8 mouse cellular contexts compared by ENCODE assay signal in the genomic region with DNA sequence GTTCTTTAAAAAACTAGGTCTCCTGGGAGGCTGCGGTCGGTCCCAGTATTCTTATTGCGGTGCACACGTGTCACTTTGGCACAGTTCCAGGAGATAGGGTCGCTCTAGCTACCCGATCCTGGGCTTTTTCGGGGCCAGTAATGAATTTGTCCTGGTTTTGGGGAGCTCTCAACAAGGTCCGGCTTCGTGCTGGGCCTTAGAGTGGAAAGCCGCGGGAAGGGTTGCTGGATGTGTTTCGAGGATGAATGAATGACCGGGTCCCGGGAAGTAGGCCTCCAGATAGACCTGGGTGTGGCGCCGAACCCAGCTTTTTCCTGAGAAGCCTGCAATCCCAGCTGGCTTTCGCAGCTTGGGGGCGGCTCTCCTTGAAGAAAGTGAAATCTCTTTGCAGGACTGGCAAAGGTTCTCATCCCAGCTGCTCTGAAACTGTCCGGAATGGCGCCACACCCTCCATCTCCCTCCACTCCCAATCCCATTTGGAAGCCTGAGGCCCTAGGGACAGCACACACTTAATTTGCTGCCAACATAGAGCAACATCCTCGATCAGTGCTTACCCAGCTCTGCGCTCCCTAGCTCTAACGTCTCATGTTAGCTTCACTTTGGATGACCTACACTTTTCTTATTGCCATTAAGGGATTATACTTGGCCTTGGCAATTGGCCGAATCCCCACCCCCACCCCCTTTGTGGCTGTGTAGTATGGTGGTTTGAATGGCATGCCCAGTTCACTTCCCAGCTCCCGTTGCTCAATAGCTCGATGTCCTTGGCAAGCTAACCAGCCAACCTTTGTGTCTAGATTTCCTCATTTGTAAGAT. TPM values are rescaled to one million over a fixed set of nuclear protein-coding genes. Genes with fewer than 3 reads are reported as not detected.
A peak's percentile ranks its signal among the peaks of the same experiment; 100 is the strongest.
DNase-seq lines count a peak whose midpoint lies in the region; ATAC-seq and TF ChIP-seq lines count a peak whose summit lies in the region.

No protein-coding gene starts in this region.

- no peak for DNase-seq in CH12.LX (ENCODE audit: extremely low read depth)
- DNase-seq in adrenal gland, adult (ENCODE audit: inconsistent age in 2 of 2, low spot score in 1 of 2), result peak; percentile 48 to 86
- no peak for DNase-seq in heart, embryonic 10.5 days (ENCODE audit: low spot score)
- DNase-seq in lung, postnatal 14 days, result peak; percentile 40
- DNase-seq in right cerebral cortex, postnatal 14 days, result peak; percentile 22
- no peak for DNase-seq in natural killer cell, adult 2 months (ENCODE audit: low spot score in 2 of 2)

- H3K27me3 ChIP-seq in CH12.LX (replicated peaks), result no peaks in the 10 kb centered on the region
- no peaks in the 10 kb centered on the region for H3K27me3 ChIP-seq in embryonic facial prominence, embryonic 13.5 days
- H3K27me3 ChIP-seq in heart, embryonic 10.5 days (ENCODE audit: insufficient read depth, poor library complexity, severe bottlenecking), result no peaks in the 10 kb centered on the region
- H3K27me3 ChIP-seq in kidney, embryonic 15.5 days, result no peaks in the 10 kb centered on the region

- H3K4me3 ChIP-seq in CH12.LX (replicated peaks in 1 of 3; ENCODE audit: low read depth in 2 of 3, low read length in 2 of 3, poor library complexity in 1 of 3), result peak overlapping the region; percentile 65 to 93 (median 89)
- H3K4me3 ChIP-seq in embryonic facial prominence, embryonic 13.5 days, result peak overlapping the region; percentile 97
- peak overlapping the region; percentile 98 for H3K4me3 ChIP-seq in heart, embryonic 10.5 days
- H3K4me3 ChIP-seq in kidney, embryonic 15.5 days (replicated peaks), result peak overlapping the region; percentile 100

- H3K4me1 ChIP-seq in CH12.LX (ENCODE audit: control insufficient read depth in 1 of 2, insufficient read depth in 2 of 2), result peaks cover 2 to 29% of the 10 kb centered on the region in 2 experiments; a peak in 2 of 4 replicates
- H3K4me1 ChIP-seq in embryonic facial prominence, embryonic 13.5 days, result peaks cover 13% of the 10 kb centered on the region
- peaks cover 7% of the 10 kb centered on the region; the same call in 1 of the 2 replicates for H3K4me1 ChIP-seq in heart, embryonic 10.5 days
- H3K4me1 ChIP-seq in kidney, embryonic 15.5 days, result peaks cover 14% of the 10 kb centered on the region

- H3K9me3 ChIP-seq in CH12.LX (replicated peaks; ENCODE audit: low read length), result no peaks in the 10 kb centered on the region
- H3K9me3 ChIP-seq in embryonic facial prominence, embryonic 13.5 days, result no peaks in the 10 kb centered on the region
- H3K9me3 ChIP-seq in heart, embryonic 10.5 days, result no peaks in the 10 kb centered on the region
- H3K9me3 ChIP-seq in kidney, embryonic 15.5 days (replicated peaks), result no peaks in the 10 kb centered on the region

- H3K36me3 ChIP-seq in CH12.LX (replicated peaks in 1 of 2; ENCODE audit: control insufficient read depth in 1 of 2, insufficient read depth in 1 of 2, low read length in 1 of 2), result peaks cover 33 to 44% of the 10 kb centered on the region in 2 experiments
- H3K36me3 ChIP-seq in embryonic facial prominence, embryonic 13.5 days, result peaks cover 36% of the 10 kb centered on the region
- H3K36me3 ChIP-seq in heart, embryonic 10.5 days, result peaks cover 42% of the 10 kb centered on the region
- H3K36me3 ChIP-seq in kidney, embryonic 15.5 days, result peaks cover 42% of the 10 kb centered on the region

- in situ Hi-C loops in CH12.LX (cut with MboI; ENCODE audit: low pct_ligation_motif_present, low pct_unique_long_range_greater_than_20kb, low sequenced_read_pairs), result no loop called here

- H3K27ac ChIP-seq in CH12.LX (ENCODE audit: insufficient read depth, low read depth), result peak overlapping the region; percentile 22; the same call in 1 of the 2 replicates
- peak overlapping the region; percentile 78 for H3K27ac ChIP-seq in embryonic facial prominence, embryonic 13.5 days
- peak overlapping the region; percentile 92 for H3K27ac ChIP-seq in heart, embryonic 10.5 days
- peak overlapping the region; percentile 81 for H3K27ac ChIP-seq in kidney, embryonic 15.5 days

- peak overlapping the region; percentile 89 for H3K4me2 ChIP-seq in CH12.LX (ENCODE audit: insufficient read depth, low read depth, poor library complexity, severe bottlenecking)
- H3K4me2 ChIP-seq in embryonic facial prominence, embryonic 13.5 days, result peak overlapping the region; percentile 90
- peak overlapping the region; percentile 88 for H3K4me2 ChIP-seq in kidney, embryonic 15.5 days

- TF ChIP-seq CTCF in CH12.LX (conservative IDR thresholded peaks at IDR 0.05 in 1 of 2, IDR thresholded peaks at IDR 0.05 in 1 of 2; ENCODE audit: low read depth in 2 of 2, low read length in 2 of 2), result no peak

- TF ChIP-seq RAD21 in CH12.LX (IDR thresholded peaks at IDR 0.05; ENCODE audit: low read depth, low read length), result no peak

- 0 out of 2 replicates have a peak, but pooled peaks have one; percentile 56 for ATAC-seq in embryonic facial prominence, embryonic 13.5 days (ENCODE audit: insufficient number of reproducible peaks, insufficient read depth, low FRiP score, low TSS enrichment, low read depth)
- 0 out of 2 replicates have a peak, but pooled peaks have one; percentile 12 for ATAC-seq in kidney, embryonic 15.5 days (replicated peaks; ENCODE audit: low FRiP score)

- no peak for TF ChIP-seq EP300 in CH12.LX (IDR thresholded peaks at IDR 0.05; ENCODE audit: low read length)

- WGBS in embryonic facial prominence, embryonic 13.5 days, result 11% methylated on average over 26 of the region's 26 CpGs
- 13% methylated on average over 26 of the region's 26 CpGs for WGBS in heart, embryonic 10.5 days
- 10% methylated on average over 26 of the region's 26 CpGs for WGBS in kidney, embryonic 15.5 days

- dilution Hi-C loops in CH12.LX (cut with MboI; ENCODE audit: extremely low pct_ligation_motif_present, extremely low pct_unique_long_range_greater_than_20kb, low sequenced_read_pairs), result no loop called here

- peaks cover 52% of the 10 kb centered on the region for H3K79me2 ChIP-seq in CH12.LX (replicated peaks; ENCODE audit: control insufficient read depth, extremely low read depth, insufficient read depth, poor library complexity, severe bottlenecking)

- peak overlapping the region; percentile 92 for H3K9ac ChIP-seq in CH12.LX (ENCODE audit: insufficient read depth, low read depth)
- peak overlapping the region; percentile 93 for H3K9ac ChIP-seq in embryonic facial prominence, embryonic 13.5 days
- peak overlapping the region; percentile 88 for H3K9ac ChIP-seq in kidney, embryonic 15.5 days

- no peak for TF ChIP-seq POLR2A in CH12.LX (IDR thresholded peaks at IDR 0.05; ENCODE audit: low read depth, low read length)

TF ChIP-seq in CH12.LX, 34 proteins besides CTCF, POLR2A, EP300 and RAD21 (continues in another document):
- TF ChIP-seq PAX5 (IDR thresholded peaks at IDR 0.05; ENCODE audit: low read length) (no peak), USF1 (IDR thresholded peaks at IDR 0.05; ENCODE audit: low read depth, low read length) (no peak), SIN3A (IDR thresholded peaks at IDR 0.05; ENCODE audit: low read length) (peak; percentile 69), ZMIZ1 (IDR thresholded peaks at IDR 0.05; ENCODE audit: low read depth, low read length) (no peak), JUN (IDR thresholded peaks at IDR 0.05; ENCODE audit: insufficient read depth, low read depth, low read length) (no peak), MEF2A (IDR thresholded peaks at IDR 0.05; ENCODE audit: borderline replicate concordance, low read depth, low read length) (0 out of 2 replicates have a peak, but pooled peaks have one; percentile 39), JUND (conservative IDR thresholded peaks at IDR 0.05; ENCODE audit: low read depth, low read length) (no peak), UBTF (IDR thresholded peaks at IDR 0.05; ENCODE audit: low read depth, low read length) (no peak)

RNA-seq across cellular contexts. Expression of a gene that starts 0.8 kb away (rescaled TPM):
- total RNA-seq in CH12.LX (2012; rRNA removed), result 324 and 412 TPM in 2 replicates
- total RNA-seq in CH12.LX (2014; rRNA removed), result 325 and 338 TPM in 2 replicates
- 452 and 493 TPM in 2 replicates for polyA plus RNA-seq in CH12.LX (2012; ENCODE audit: insufficient read length, low read depth)
- 205 and 211 TPM in 2 replicates for polyA plus RNA-seq in embryonic facial prominence, embryonic 13.5 days (2015; fragmentation: Nextera tagmentation; extraction: Ambion mirVana)
- 229 and 251 TPM in 2 replicates for polyA plus RNA-seq in heart, embryonic 10.5 days (2016; fragmentation: Nextera tagmentation; extraction: Ambion mirVana)
- polyA plus RNA-seq in kidney, embryonic 15.5 days (2015; fragmentation: Nextera tagmentation; extraction: Ambion mirVana), result 204 and 215 TPM in 2 replicates

RNA-seq across cellular contexts. Expression of a gene that starts 23.2 kb away (rescaled TPM):
- total RNA-seq in CH12.LX (2012; rRNA removed) (104 and 114 TPM in 2 replicates), CH12.LX (2014; rRNA removed) (128 and 139 TPM in 2 replicates)
- polyA plus RNA-seq in CH12.LX (2012; ENCODE audit: insufficient read length, low read depth), result 86.6 and 95.2 TPM in 2 replicates
- polyA plus RNA-seq in embryonic facial prominence, embryonic 13.5 days (2015; fragmentation: Nextera tagmentation; extraction: Ambion mirVana), result 144 and 153 TPM in 2 replicates
- 139 and 141 TPM in 2 replicates for polyA plus RNA-seq in heart, embryonic 10.5 days (2016; fragmentation: Nextera tagmentation; extraction: Ambion mirVana)
- 148 and 154 TPM in 2 replicates for polyA plus RNA-seq in kidney, embryonic 15.5 days (2015; fragmentation: Nextera tagmentation; extraction: Ambion mirVana)

RNA-seq across cellular contexts. Expression of a gene that starts 23.4 kb away (rescaled TPM):
- total RNA-seq in CH12.LX (2012; rRNA removed) (36.8 and 46.9 TPM in 2 replicates), CH12.LX (2014; rRNA removed) (38.4 and 40.8 TPM in 2 replicates)
- polyA plus RNA-seq in CH12.LX (2012; ENCODE audit: insufficient read length, low read depth), result 45.9 and 55.2 TPM in 2 replicates
- 23.5 and 26.4 TPM in 2 replicates for polyA plus RNA-seq in embryonic facial prominence, embryonic 13.5 days (2015; fragmentation: Nextera tagmentation; extraction: Ambion mirVana)
- 24.7 and 33.4 TPM in 2 replicates for polyA plus RNA-seq in heart, embryonic 10.5 days (2016; fragmentation: Nextera tagmentation; extraction: Ambion mirVana)
- polyA plus RNA-seq in kidney, embryonic 15.5 days (2015; fragmentation: Nextera tagmentation; extraction: Ambion mirVana), result 25.9 and 27.1 TPM in 2 replicates

RNA-seq across cellular contexts. Expression of a gene that starts 28.7 kb away (rescaled TPM):
- total RNA-seq in CH12.LX (2012; rRNA removed) (4.9 and 7.5 TPM in 2 replicates), CH12.LX (2014; rRNA removed) (4.1 and 4.5 TPM in 2 replicates)
- 24.1 and 25.7 TPM in 2 replicates for polyA plus RNA-seq in CH12.LX (2012; ENCODE audit: insufficient read length, low read depth)
- 7.1 and 8.3 TPM in 2 replicates for polyA plus RNA-seq in embryonic facial prominence, embryonic 13.5 days (2015; fragmentation: Nextera tagmentation; extraction: Ambion mirVana)
- 2.8 and 4.1 TPM in 2 replicates for polyA plus RNA-seq in heart, embryonic 10.5 days (2016; fragmentation: Nextera tagmentation; extraction: Ambion mirVana)
- polyA plus RNA-seq in kidney, embryonic 15.5 days (2015; fragmentation: Nextera tagmentation; extraction: Ambion mirVana), result 7.9 and 8.9 TPM in 2 replicates

RNA-seq across cellular contexts. Expression of a gene that starts 46.9 kb away (rescaled TPM):
- total RNA-seq in CH12.LX (2012; rRNA removed), result 15.5 and 20.2 TPM in 2 replicates
- 10.1 and 11.2 TPM in 2 replicates for total RNA-seq in CH12.LX (2014; rRNA removed)
- polyA plus RNA-seq in CH12.LX (2012; ENCODE audit: insufficient read length, low read depth), result 15.2 and 16.3 TPM in 2 replicates
- polyA plus RNA-seq in embryonic facial prominence, embryonic 13.5 days (2015; fragmentation: Nextera tagmentation; extraction: Ambion mirVana), result 24.5 and 25.5 TPM in 2 replicates
- polyA plus RNA-seq in heart, embryonic 10.5 days (2016; fragmentation: Nextera tagmentation; extraction: Ambion mirVana), result 16.7 and 17.4 TPM in 2 replicates
- polyA plus RNA-seq in kidney, embryonic 15.5 days (2015; fragmentation: Nextera tagmentation; extraction: Ambion mirVana), result 20.3 and 22.4 TPM in 2 replicates

Comparison
In these comparisons a context has a peak if more than half of its experiments do, and no peak if none do; other contexts are left out.
1. DNase-seq: peak in adrenal gland, adult (2 of 2), lung, postnatal 14 days (single experiment) and right cerebral cortex, postnatal 14 days (single experiment); none in CH12.LX (single experiment), heart, embryonic 10.5 days (single experiment) and natural killer cell, adult 2 months (0 of 2).
2. H3K27ac ChIP-seq: peak in every context shown above with its lines; median percentile 92 in heart, embryonic 10.5 days; 81 in kidney, embryonic 15.5 days; 78 in embryonic facial prominence, embryonic 13.5 days; 22 in CH12.LX.
3. Peak in every context shown above with its lines, with median percentiles within 50 percentile points of each other: H3K4me2 ChIP-seq, H3K4me3 ChIP-seq and H3K9ac ChIP-seq.